Mouse (Mus musculus) gastrocnemius, postnatal 25 days (tissue): ENCODE measurements at regions not wholly inside any gene's neighbourhood (a gene's known extent, or its start where the extent isn't known, plus 50 kb on each side); places are given as distances from the start of the nearest gene placed in this dataset.

Experiments used
- DNase-seq: peaks from one replicate; pipeline ENCODE4 v3.0.0; 2022

- DNase-seq, result no peak
These were observed 296.9 kb upstream of the Gm21798 start for GRCm38 (mm10) chr15:64520568-64520967.

DNA sequence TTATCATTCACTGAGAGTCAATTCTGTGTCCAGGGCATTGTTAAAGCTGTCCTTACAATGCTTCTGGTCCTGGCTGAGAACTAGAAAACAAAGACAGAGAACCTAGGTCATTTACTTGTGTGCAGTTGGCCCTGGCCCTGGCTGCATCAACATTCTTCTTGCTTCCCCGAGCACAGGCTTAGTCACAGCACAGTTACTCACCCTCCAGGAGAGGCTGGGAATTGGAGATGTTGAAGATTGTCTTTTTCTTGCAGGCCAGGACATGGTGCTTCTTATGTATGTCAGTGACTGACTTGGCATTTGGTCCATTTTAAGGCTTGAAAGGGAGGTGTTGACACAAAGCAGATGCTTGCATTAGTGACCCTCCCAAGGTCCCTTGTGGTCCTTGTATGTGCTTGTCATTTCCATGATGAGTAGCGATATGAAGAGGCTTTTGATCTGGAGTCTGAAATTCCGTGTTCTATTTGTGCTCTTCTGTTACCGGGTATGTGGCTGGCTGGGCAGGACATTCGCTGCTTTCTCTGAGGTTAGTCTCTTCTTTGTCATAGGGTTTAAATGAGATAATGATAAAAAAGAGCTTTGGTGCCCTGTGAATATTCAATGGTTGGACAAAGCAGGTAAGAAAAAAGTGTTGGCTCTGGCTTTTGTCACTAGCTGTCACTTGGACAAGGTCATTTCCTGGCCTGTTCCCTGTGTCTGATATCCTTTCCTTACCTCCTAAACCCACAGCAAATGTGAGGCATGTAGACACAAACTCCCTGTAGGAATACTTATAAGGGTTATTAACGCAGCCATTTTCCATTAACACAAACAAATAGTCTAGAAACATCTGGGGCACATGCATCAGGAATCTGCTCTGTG is 285.0 kb upstream of the Gm21798 start:
- peak; percentile 15 for DNase-seq

DNA sequence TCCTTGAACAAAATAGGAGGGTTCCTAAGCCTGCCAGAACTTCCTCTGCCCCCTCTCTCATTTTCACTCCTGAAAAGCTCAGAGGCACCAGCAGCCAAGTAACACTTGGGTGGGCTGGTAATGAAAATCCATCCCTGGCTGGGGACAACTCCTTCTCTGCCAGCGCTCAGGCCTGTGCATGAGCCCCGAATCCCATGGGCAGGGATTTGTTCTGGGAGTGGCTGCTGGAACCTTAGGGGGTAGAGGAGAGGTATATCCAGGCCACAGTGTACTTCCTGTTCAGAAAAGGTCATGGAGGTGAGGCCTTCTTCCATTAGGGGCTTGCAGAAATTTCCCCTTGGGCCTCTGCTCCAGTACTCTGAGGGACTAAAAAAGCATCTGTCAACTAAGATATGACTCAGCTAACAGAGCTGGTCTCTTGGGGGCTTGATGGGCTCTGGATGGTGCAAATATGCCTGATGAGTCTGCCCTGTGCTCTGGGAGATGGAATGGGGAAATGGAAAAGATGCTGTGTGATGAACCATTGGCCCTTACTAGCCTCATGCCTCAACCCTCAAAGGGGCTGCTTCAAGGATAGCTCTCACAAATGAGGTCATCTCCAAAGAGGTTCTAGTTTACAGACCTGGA is 284.2 kb upstream of the Gm21798 start:
- DNase-seq, result peak; percentile 56

GRCm38 (mm10) chr15:64534166-64534565 is 283.3 kb upstream of the Gm21798 start:
- no peak for DNase-seq

- DNase-seq, result peak; percentile 56
These were observed 282.3 kb upstream of the Gm21798 start for GRCm38 (mm10) chr15:64535160-64535559.

- DNase-seq, result no peak
These were observed 276.1 kb upstream of the Gm21798 start for GRCm38 (mm10) chr15:64541395-64541794.

DNA sequence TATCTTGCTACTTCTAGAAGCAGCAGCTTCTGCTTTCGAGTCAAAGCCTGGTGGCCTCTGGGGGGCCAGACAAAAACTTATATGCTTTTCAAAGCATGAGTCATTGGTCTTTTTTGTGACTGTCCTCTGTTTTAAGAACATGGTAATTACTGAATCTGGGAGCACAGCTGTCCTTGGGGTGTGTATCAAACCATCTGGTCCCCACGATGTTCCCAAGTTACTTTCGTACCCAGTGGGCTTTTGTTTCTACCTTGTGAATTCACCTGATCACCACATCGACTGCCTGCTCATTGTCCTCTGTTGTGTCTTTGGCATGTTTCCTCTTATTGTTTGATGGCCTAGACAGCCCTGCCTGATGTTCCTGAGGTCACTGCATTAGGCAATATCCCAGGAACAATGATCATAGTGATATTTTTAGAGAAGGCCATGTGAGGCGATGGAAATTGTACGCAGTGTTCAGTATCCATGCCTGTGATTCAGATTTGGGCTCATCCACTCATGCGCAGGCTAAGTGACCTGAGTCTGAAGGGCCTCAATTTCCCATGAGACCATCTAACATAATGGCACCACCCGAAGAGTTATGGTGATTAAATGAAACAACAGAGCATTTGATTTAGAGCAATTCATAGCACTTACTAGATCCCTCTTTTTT is 275.1 kb upstream of the Gm21798 start:
- peak; percentile 62 for DNase-seq

DNA sequence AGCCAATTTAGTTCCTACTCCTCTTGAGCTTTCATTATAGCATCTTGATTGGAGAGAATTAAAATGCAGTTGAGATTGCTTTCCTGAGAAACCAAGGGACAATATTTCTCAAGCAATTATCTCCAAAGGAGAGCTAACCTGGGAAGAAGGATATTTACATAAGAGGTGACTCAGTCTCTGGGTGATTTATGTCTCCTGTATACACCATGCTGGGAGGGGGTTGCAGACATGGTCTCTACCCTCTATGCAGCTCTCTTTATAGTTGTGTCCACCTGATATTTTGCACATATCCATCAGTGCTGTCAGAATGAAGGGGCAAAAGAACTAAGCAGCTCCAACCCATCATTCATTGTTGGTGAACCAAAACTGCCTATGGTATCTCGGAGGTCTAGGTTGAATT is 274.6 kb upstream of the Gm21798 start:
- no peak for DNase-seq

GRCm38 (mm10) chr15:64546035-64546434 is 271.5 kb upstream of the Gm21798 start:
- no peak for DNase-seq

DNA sequence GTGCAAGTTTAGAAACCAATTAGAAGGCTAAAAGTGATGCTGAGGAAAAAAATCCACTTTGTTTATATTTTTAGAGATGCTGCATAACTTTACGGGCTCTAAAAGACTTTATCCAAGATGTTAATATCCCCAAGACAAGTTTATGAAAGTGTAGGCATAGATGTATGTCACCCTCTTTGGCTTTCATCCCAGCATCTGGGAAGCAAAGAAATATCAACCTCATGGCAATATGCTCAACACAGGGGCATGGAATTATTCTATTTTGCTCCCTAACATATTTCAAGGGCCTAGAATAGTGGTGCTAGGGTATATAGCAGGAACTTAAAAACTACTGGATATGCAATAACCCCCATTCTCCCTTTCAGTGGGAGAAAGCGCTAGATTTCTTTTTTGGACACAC is 260.0 kb upstream of the Gm21798 start:
- DNase-seq, result no peak

DNA sequence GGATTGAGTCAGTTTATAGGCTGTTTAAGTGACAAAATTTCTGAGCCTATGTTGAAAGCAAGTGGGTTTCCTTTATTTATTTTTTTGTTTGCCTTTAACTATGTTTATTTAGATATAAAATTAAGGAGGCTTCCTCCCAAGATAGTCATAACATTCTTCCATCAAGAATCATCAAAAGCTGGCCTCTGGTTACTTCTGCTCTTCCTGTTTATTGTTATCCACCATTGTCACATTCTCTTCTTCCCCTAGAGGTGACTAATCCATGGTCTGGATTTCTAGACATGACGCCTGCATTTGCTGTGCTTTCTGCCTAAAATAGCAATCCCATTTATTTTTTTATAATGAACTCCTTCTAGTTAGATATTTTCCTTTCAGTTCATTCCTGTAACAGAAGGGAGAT is 259.3 kb upstream of the Gm21798 start:
- no peak for DNase-seq

- DNase-seq, result no peak
These were observed 254.9 kb upstream of the Gm21798 start for GRCm38 (mm10) chr15:64562431-64563111.

DNA sequence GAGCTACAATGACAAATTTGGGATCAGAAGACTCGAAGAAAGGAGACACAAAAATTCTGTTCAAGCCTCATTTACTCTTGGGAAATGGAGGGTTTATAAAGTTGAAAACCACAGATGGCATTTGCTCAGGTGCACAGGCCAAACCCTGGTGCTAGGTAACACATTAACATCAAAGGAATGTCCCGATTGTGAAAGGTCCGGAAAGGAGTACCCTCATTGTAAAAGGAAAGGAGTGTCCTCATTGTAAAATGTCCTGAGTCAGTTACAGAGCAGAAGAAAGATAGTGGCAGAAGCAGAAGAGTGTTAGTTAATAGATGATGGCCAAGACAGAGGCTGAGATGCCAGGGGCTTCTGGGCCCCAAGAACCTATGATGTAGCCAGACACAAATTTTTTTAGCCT is 252.8 kb upstream of the Gm21798 start:
- DNase-seq, result no peak

DNA sequence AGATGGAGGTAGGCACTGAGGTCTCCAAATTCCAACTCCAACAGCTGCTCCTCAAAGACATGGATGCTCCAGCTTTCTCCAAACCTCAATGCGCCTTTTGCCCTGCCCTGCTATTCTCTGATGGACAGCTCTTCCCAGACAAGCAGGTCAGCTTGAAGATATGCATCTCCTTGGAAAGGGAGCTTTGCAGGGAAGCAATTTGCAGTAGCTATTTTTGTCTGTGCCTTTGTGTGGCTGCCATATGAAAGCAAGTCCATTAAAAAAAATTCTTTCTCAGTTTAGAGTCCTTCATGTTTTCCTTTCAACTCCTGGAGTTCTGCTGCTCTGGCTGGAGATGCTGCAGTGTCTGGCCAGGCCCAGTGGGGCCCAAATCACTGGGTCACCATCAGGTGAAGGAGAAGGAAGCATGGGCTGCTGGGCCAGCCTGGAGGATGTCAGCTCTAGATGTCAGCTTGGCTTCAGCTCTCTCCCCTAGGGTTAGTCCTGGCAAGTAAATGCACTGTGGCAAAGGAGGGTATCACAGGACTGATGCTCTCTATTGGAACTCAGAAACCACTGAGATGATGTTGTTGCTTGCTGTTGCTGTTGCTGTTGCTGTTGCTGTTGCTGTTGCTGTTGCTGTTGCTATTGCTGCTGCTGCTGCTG is 240.5 kb upstream of the Gm21798 start:
- DNase-seq, result no peak

DNA sequence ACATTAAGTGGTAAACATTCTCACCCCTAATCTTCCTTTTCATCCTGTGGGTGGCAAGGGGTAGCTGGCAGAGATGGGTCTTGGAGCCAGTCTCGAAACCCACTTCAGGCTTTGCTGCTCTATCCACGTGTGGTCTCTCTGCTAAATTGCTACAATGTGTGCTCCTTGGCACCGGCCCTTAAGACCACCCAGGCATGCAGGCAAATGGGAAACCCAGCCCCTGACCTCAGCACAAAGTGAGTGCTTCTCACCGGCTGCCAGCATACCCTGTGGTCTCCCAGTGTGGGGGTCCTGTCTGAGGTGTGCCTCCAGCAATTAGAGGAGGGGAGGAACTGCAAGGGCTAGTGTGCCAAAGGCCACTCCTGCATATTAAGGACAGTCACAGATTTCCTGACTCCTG is 238.5 kb upstream of the Gm21798 start:
- no peak for DNase-seq

DNA sequence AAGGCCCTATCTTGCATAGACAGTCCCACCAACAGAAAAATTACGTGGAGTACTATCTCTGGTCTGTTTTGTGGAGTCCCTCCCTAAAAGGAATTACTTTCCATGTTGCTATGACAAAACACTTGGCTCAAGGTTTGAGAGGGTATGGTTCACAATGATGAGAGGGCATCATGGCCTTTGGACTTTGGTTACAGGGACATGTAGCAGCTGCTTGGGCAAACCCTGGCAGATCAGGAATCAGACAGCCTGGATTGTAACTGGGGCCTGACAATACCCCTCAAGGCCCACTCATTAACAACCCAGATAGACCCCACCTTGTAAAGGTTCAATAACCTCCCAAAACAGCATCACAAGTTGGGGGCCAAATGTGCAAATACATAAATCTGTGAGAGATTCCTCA is 237.0 kb upstream of the Gm21798 start:
- DNase-seq, result no peak

GRCm38 (mm10) chr15:64581046-64581445 is 236.4 kb upstream of the Gm21798 start:
- no peak for DNase-seq

DNA sequence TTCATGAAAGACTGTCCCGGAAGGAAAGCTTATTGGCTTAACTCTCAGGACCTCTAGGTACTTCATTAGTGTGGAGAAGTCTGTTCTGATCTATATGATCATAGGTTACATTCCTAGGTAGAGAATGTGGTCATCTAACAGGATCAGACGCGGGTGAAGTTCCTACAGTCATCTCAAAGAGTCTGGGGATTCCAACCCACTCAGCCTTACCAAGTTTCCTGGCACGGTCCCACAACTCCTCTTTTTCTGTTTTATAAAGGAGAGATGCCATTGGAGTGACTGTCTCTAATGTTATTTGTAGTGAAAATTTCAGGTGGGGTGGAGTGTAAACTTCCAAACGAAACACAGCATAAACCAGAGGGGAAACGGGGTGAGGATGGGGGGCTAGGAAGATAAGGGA is 233.4 kb upstream of the Gm21798 start:
- no peak for DNase-seq

DNA sequence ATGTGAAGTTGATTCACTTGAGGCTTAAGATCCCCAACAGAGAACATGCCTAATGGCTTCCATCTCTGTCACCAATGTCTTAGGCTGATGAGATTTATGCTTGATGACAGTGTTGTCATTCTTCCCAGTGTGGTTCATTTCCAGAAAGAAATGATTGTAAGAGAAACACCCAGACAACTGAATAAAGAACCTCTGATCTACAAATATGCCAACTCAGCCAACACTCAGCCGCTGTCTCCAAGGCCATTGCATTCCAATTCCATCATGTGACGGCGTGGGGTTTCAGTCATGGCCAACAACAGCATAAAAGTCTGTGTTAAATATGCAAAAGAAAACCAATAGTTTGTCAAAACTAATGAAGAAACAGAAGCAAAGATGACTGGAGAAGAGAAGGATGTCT is 230.7 kb upstream of the Gm21798 start:
- no peak for DNase-seq

- no peak for DNase-seq
These were observed 227.2 kb upstream of the Gm21798 start for GRCm38 (mm10) chr15:64590092-64590881.

GRCm38 (mm10) chr15:64613503-64613902 is 204.0 kb upstream of the Gm21798 start:
- DNase-seq, result no peak
